Comparison of ENCODE assay signal across 14 mouse cellular contexts in genomic region chr10:62891025-62891424, GRCm38 (mm10).
"Had no signal": no experiment of that assay in that cellular context is flagged by ENCODE, and none has a peak within 500 bp of the region (broad histone marks: within the 10 kb centered on the region; RNA-seq: fewer than 3 reads in every experiment).

No protein-coding gene starts in this region.

- ATAC-seq: hindbrain, postnatal 0 days; intestine, embryonic 16.5 days; liver, embryonic 12.5 days had no signal

- DNase-seq: gastrocnemius, postnatal 25 days; heart, adult 2 months; heart, postnatal 4 days; kidney, adult 18-20 months; kidney, adult 8-10 months; kidney, postnatal 10 days; kidney, postnatal 25 days; kidney, postnatal 4 days; layer of hippocampus, adult 9-11 months; layer of hippocampus, postnatal 36 days; left cerebral cortex, postnatal 4 days had no signal
